Mouse (Mus musculus) kidney, embryonic 16.5 days (tissue): ENCODE results near the gene Apc2. TPM values are rescaled to one million over a fixed set of nuclear protein-coding genes. Genes with fewer than 3 reads are reported as not detected.
"Not testable (repeated sequence)": the region's sequence is repeated elsewhere in the genome, so short reads cannot be mapped to it uniquely, and the experiment has no call there.

Experiments used
- ATAC-seq: fragments of 200-750 bp; cut with Nextera tagmentation; 2 replicates; pipeline ENCODE4 v1.8.0; 2017; ENCODE audit warnings: moderate TSS enrichment; ENCODE audit not compliant: low FRiP score, low TSS enrichment
- H3K27ac ChIP-seq: fragments of 300-500 bp; sonication (generic); 2 replicates; pipeline ENCODE4 v1.5.1; 2014; ENCODE audit warnings: low read length
- H3K27me3 ChIP-seq: fragments of 300-500 bp; sonication (generic); 2 replicates; pipeline ENCODE4 v1.6.1; 2014; ENCODE audit warnings: low read length, control low read depth, mixed read lengths; ENCODE audit not compliant: insufficient read depth
- H3K36me3 ChIP-seq: fragments of 300-500 bp; sonication (generic); 2 replicates; pipeline ENCODE4 v1.6.1; 2014; ENCODE audit warnings: low read length, control low read depth, mixed read lengths; ENCODE audit not compliant: insufficient read depth
- H3K4me1 ChIP-seq: fragments of 300-500 bp; sonication (generic); 2 replicates; pipeline ENCODE4 v1.6.1; 2014; ENCODE audit warnings: low read length, control low read depth, mixed read lengths; ENCODE audit not compliant: insufficient read depth
- H3K4me2 ChIP-seq: fragments of 300-500 bp; sonication (generic); replicated peaks from 2 replicates; pipeline ENCODE4 v1.6.1; 2014; ENCODE audit warnings: low read depth, low read length
- H3K4me3 ChIP-seq: fragments of 300-500 bp; sonication (generic); 2 replicates; pipeline ENCODE4 v1.5.1; 2014; ENCODE audit warnings: mild to moderate bottlenecking, low read length
- H3K9ac ChIP-seq: fragments of 300-500 bp; sonication (generic); replicated peaks from 2 replicates; pipeline ENCODE4 v1.6.1; 2014; ENCODE audit warnings: low read length
- H3K9me3 ChIP-seq: fragments of 300-500 bp; sonication (generic); 2 replicates; pipeline ENCODE4 v1.6.1; 2016; ENCODE audit warnings: low read length, control low read depth
- WGBS: fragments of 180-500 bp; shearing (Covaris S2); extraction: QIAGEN DNeasy Blood & Tissue Kit; methylation state at CpG from one replicate; pipeline ENCODE4 v1.1.7; 2014; 5-methylcytosine and 5-hydroxymethylcytosine counted together
- polyA plus RNA-seq: library from polyadenylated mRNA; unstranded; fragments of >200 nt; fragmentation: Nextera tagmentation; extraction: Ambion mirVana; gene quantifications from 2 replicates; pipeline ENCODE4 v1.2.1, GENCODE M21; 2015

The Apc2 gene
- polyA plus RNA-seq, 1 experiment from 2014 or later: 1.6 TPM

GRCm38 (mm10) chr10:80345929-80346328 is 50.2 kb downstream of the Apc2 start:
- not testable (repeated sequence) for H3K4me2 ChIP-seq, H3K4me3 ChIP-seq, ATAC-seq, H3K36me3 ChIP-seq, H3K9me3 ChIP-seq, H3K9ac ChIP-seq, H3K27ac ChIP-seq
- 76% methylated on average over 5 of the region's 6 CpGs for WGBS
- peaks cover 94% of the 10 kb centered on the region for H3K27me3 ChIP-seq
- peaks cover 48% of the 10 kb centered on the region for H3K4me1 ChIP-seq

- 11% methylated on average over 17 of the region's 17 CpGs for WGBS
- H3K4me2 ChIP-seq: peak overlapping the region; percentile 51
- peak overlapping the region; percentile 41 for H3K4me3 ChIP-seq
- no peaks in the 10 kb centered on the region for H3K36me3 ChIP-seq
- H3K27me3 ChIP-seq: peaks cover 92% of the 10 kb centered on the region
- no peak overlapping the region for H3K27ac ChIP-seq
- peak overlapping the region; percentile 55 for H3K9ac ChIP-seq
- peaks cover 36% of the 10 kb centered on the region for H3K4me1 ChIP-seq
- H3K9me3 ChIP-seq: no peaks in the 10 kb centered on the region
- no peak for ATAC-seq
Observed at GRCm38 (mm10) chr10:80347514-80347967, 51.8 kb downstream of the Apc2 start.

GRCm38 (mm10) chr10:80348244-80348781 is 52.5 kb downstream of the Apc2 start, which contains the start of gene Adamtsl5:
Adamtsl5 (minus strand) TSS chr10:80348412.
- Histone ChIP-seq H3K27me3 (peaks cover 87% of the 10 kb centered on the region), H3K4me2 (peak within 1 kb of the TSS; percentile 51), H3K9ac (peak within 1 kb of the TSS; percentile 55), H3K36me3 (no peaks in the 10 kb centered on the region), H3K27ac (no peak within 1 kb of the TSS), H3K9me3 (no peaks in the 10 kb centered on the region), H3K4me1 (peaks cover 32% of the 10 kb centered on the region), H3K4me3 (peak within 1 kb of the TSS; percentile 41)
- peak; percentile 19; the same call in 1 of the 2 replicates for ATAC-seq
- WGBS: under 1% methylated on average over 42 of the region's 42 CpGs

- H3K4me3 ChIP-seq: peak overlapping the region; percentile 41; the same call in 1 of the 2 replicates
- H3K4me2 ChIP-seq: peak overlapping the region; percentile 51
- peaks cover 26% of the 10 kb centered on the region for H3K4me1 ChIP-seq
- WGBS: 15% methylated on average over 26 of the region's 26 CpGs
- no peaks in the 10 kb centered on the region for H3K9me3 ChIP-seq
- no peak for ATAC-seq
- H3K36me3 ChIP-seq: no peaks in the 10 kb centered on the region
- H3K27ac ChIP-seq: no peak overlapping the region
- H3K9ac ChIP-seq: no peak overlapping the region
- H3K27me3 ChIP-seq: peaks cover 87% of the 10 kb centered on the region
Observed at GRCm38 (mm10) chr10:80348981-80349380, 53.2 kb downstream of the Apc2 start.

- Histone ChIP-seq H3K27ac (no peak overlapping the region), H3K4me2 (no peak overlapping the region), H3K27me3 (peaks cover 89% of the 10 kb centered on the region), H3K4me1 (peaks cover 19% of the 10 kb centered on the region), H3K9ac (no peak overlapping the region), H3K36me3 (no peaks in the 10 kb centered on the region), H3K9me3 (no peaks in the 10 kb centered on the region), H3K4me3 (no peak overlapping the region)
- WGBS: 3% methylated on average over 7 of the region's 7 CpGs
- ATAC-seq: peak; percentile 75
Observed at GRCm38 (mm10) chr10:80350292-80350691, 54.5 kb downstream of the Apc2 start.

GRCm38 (mm10) chr10:80351896-80352295 is 56.1 kb downstream of the Apc2 start:
- H3K4me1 ChIP-seq: peaks cover 27% of the 10 kb centered on the region
- H3K9ac ChIP-seq: no peak overlapping the region
- H3K27me3 ChIP-seq: peaks cover 91% of the 10 kb centered on the region
- no peak overlapping the region for H3K4me3 ChIP-seq
- no peaks in the 10 kb centered on the region for H3K9me3 ChIP-seq
- no peak overlapping the region for H3K4me2 ChIP-seq
- 29% methylated on average over 11 of the region's 11 CpGs for WGBS
- H3K27ac ChIP-seq: no peak overlapping the region
- no peaks in the 10 kb centered on the region for H3K36me3 ChIP-seq
- ATAC-seq: no peak

- Histone ChIP-seq H3K27me3 (peaks cover 91% of the 10 kb centered on the region), H3K36me3 (no peaks in the 10 kb centered on the region), H3K27ac (no peak overlapping the region), H3K9me3 (no peaks in the 10 kb centered on the region), H3K4me2 (no peak overlapping the region), H3K4me1 (peaks cover 26% of the 10 kb centered on the region), H3K4me3 (no peak overlapping the region), H3K9ac (no peak overlapping the region)
- WGBS: 56% methylated on average over 8 of the region's 8 CpGs
- no peak for ATAC-seq
Observed at GRCm38 (mm10) chr10:80352727-80353126, 57.0 kb downstream of the Apc2 start.

GRCm38 (mm10) chr10:80355431-80355830 is 59.7 kb downstream of the Apc2 start:
- peaks cover 83% of the 10 kb centered on the region for H3K27me3 ChIP-seq
- ATAC-seq: no peak
- WGBS: 12% methylated on average over 9 of the region's 9 CpGs
- H3K4me3 ChIP-seq: no peak overlapping the region
- no peaks in the 10 kb centered on the region for H3K9me3 ChIP-seq
- H3K36me3 ChIP-seq: no peaks in the 10 kb centered on the region
- H3K4me2 ChIP-seq: no peak overlapping the region
- H3K27ac ChIP-seq: no peak overlapping the region
- no peak overlapping the region; the same call in 1 of the 2 replicates for H3K9ac ChIP-seq
- H3K4me1 ChIP-seq: peaks cover 13% of the 10 kb centered on the region

GRCm38 (mm10) chr10:80356001-80356682 is 60.4 kb downstream of the Apc2 start, which contains the start of gene Plk5:
Plk5 (plus strand) TSS chr10:80356459.
- peaks cover 13% of the 10 kb centered on the region for H3K4me1 ChIP-seq
- H3K36me3 ChIP-seq: no peaks in the 10 kb centered on the region
- H3K4me3 ChIP-seq: peak within 1 kb of the TSS; percentile 45
- peak within 1 kb of the TSS; percentile 65 for H3K4me2 ChIP-seq
- H3K27ac ChIP-seq: no peak within 1 kb of the TSS
- H3K9me3 ChIP-seq: no peaks in the 10 kb centered on the region
- peaks cover 76% of the 10 kb centered on the region for H3K27me3 ChIP-seq
- no peak for ATAC-seq
- peak within 1 kb of the TSS; percentile 44; the same call in 1 of the 2 replicates for H3K9ac ChIP-seq
- under 1% methylated on average over 53 of the region's 53 CpGs for WGBS

GRCm38 (mm10) chr10:80356737-80357136 is 61.0 kb downstream of the Apc2 start:
- peak overlapping the region; percentile 65 for H3K4me2 ChIP-seq
- H3K9ac ChIP-seq: peak overlapping the region; percentile 44; the same call in 1 of the 2 replicates
- no peak for ATAC-seq
- H3K36me3 ChIP-seq: no peaks in the 10 kb centered on the region
- peak overlapping the region; percentile 45 for H3K4me3 ChIP-seq
- no peaks in the 10 kb centered on the region for H3K9me3 ChIP-seq
- no peak overlapping the region for H3K27ac ChIP-seq
- 1% methylated on average over 34 of the region's 34 CpGs for WGBS
- H3K27me3 ChIP-seq: peaks cover 70% of the 10 kb centered on the region
- peaks cover 13% of the 10 kb centered on the region for H3K4me1 ChIP-seq
